Mouse (Mus musculus): ENCODE data around the gene Slc1a1.

Gene Slc1a1

DNA sequence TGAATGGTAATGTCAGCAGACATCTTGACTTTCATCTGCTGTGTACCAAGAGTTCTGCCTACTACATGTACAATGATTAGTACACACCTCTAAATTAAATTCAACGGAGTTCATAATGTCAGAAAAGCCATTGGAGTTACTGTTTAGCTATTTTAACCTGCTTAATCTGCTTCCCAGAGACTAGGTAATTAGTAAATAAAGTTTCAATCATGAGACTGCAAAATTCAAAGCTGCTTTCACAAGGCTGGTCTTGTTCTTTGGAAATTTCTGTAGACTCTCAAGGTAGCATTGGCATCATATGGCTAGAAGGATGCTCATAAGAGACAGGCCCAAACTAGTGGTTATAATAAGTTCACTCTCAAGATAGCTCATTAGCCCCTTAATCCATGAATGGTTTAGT lies 20.0 kb downstream of the Slc1a1 start:
- DNase-seq (ENCODE audit: low spot score): no peak

- no peak for DNase-seq (ENCODE audit: low spot score)
Measured at GRCm38 (mm10) chr19:28860246-28860645, 25.4 kb downstream of the Slc1a1 start.

DNA sequence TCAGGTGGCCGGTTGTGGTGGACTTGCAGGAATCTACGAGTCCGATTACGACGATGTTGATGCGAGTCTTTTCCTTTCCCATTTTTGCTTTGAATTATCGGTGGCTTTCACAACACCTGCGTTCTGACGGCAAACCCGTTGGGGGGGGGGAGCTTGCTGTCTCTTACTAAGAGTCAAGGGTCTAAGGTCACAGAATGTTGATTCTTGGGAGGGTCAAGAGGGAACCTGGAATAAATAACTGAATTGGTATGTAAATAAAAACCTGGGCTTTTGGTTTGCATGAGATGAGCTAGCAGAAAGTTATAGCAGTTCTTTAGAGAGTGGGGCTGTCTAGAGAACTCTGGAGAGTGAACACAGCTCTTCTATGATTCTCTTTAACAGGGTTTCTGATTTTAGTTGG lies 28.8 kb downstream of the Slc1a1 start:
- no peak for DNase-seq (ENCODE audit: low spot score)

DNA sequence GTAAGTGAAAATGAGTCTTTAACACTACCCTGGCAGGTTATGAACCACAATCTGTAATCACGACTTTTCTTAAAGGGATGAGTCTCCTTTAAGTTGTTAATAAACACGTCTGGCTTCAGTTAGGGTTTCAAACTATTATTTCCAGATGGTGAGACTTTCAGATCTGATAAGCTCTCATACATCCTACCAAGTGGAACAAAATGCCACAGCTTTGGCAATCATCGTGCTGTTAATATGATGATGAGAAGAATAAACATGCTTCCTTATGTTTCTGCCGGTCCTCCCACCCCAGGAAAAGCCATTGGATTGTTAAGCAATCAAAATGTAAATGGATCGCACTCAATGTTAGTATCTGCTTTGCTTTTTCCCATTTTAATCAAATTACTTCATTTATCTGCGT lies 30.1 kb downstream of the Slc1a1 start:
- DNase-seq (ENCODE audit: low spot score): no peak

GRCm38 (mm10) chr19:28865501-28865900 lies 30.7 kb downstream of the Slc1a1 start:
- no peak for DNase-seq (ENCODE audit: low spot score)

GRCm38 (mm10) chr19:28869251-28869855 lies 34.5 kb downstream of the Slc1a1 start:
- DNase-seq (ENCODE audit: low spot score): no peak

DNA sequence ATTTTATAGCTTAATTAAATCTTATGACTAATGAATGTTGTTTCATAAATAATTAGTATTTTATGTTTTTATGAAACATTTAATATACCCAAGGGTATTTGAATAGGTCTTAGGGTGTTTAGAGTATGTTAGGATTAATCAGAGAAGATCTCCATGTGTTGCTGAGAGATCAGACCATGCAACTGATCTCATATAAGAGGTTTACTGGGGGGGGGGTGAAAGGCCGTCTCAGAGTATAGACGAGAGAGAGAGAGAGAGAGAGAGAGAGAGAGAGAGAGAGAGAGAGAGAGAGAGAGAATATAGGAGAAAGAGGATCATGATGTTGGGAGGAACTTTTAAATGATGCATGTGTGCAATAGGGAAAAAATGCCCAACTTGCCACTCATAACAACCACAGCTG lies 35.5 kb downstream of the Slc1a1 start:
- DNase-seq (ENCODE audit: low spot score): no peak

DNA sequence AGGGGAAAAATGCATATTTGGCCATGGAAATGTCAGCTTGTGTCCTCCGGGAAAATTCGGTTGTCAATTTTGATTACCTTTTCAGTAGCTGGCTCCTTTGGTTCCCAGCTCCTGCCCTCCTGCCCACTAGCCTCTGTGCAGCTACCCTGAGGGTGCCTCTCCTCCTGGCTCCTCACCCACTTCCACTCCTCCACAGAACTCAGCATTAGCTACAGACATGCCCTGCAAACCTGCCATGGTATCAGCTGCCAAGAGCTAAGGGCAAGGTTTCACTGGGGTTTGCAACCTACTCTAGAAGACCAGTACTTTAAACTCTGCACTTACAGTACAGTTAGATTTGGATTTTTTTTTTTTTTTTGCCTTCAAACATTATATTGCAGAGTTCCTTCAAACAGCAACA lies 44.6 kb downstream of the Slc1a1 start:
- no peak for DNase-seq (ENCODE audit: low spot score)

DNA sequence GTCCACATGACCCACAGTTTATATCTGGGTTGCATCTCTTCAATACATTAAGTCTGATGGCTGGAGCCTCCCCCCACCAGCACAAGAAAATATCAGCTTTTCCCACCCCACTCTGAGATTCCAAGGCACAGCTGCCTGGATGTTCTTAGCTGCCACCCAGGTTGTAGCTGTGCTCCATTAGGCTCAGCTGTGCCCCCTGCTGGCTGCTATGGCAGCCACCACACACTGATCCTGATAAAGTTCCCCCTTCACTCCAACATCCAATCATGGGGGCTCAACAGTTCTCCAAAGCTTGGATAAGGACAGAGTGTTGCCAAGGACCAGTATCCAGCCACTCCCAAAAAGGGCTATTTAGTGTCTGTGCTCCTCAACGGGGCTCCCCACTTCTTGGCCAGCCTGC lies 48.3 kb downstream of the Slc1a1 start:
- no peak for DNase-seq (ENCODE audit: low spot score)

GRCm38 (mm10) chr19:28888496-28888895 lies 53.6 kb downstream of the Slc1a1 start:
- no peak for DNase-seq (ENCODE audit: low spot score)

DNA sequence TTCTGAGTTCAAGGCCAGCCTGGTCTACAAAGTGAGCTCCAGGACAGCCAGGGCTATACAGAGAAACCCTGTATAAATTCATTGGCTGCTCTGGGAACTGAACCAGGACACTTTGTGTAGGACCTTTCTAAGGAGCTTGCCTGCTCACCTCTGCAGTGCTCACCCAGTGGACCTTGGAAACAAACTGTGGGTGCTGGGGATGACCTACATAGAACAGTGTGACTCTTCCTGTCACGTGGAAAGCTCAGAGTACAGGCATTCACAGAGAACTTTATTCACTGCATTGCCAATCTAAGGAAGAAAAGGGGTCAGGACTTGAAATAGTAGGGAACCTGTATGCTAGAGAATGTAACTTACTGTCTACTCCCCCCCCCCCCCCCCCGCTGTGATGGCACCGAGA lies 54.4 kb downstream of the Slc1a1 start:
- DNase-seq (ENCODE audit: low spot score): no peak

DNA sequence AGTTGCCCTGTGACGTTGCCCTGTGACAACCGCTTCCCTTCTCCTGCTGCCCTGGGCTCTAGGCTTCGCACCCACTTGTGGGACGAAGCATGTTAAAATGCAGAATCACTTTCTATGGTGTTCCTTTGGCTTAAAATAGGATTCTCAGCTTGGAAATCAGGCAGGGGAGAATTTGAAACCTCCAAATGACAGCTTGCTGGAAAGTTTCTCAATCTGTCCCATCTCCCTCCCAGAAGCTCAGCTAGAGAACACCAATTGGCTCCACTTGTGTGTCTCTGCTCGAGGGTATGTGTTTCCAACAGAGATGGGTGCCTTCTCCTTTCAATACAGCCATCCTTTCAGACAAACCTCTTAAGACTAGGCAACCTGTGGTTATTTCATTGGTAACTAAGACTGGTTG lies 56.4 kb downstream of the Slc1a1 start:
- DNase-seq (ENCODE audit: low spot score): no peak

- DNase-seq (ENCODE audit: low spot score): no peak
Measured at GRCm38 (mm10) chr19:28891864-28892263, 57.0 kb downstream of the Slc1a1 start.

- no peak for DNase-seq (ENCODE audit: low spot score)
Measured at GRCm38 (mm10) chr19:28896639-28897038, 61.8 kb downstream of the Slc1a1 start.

DNA sequence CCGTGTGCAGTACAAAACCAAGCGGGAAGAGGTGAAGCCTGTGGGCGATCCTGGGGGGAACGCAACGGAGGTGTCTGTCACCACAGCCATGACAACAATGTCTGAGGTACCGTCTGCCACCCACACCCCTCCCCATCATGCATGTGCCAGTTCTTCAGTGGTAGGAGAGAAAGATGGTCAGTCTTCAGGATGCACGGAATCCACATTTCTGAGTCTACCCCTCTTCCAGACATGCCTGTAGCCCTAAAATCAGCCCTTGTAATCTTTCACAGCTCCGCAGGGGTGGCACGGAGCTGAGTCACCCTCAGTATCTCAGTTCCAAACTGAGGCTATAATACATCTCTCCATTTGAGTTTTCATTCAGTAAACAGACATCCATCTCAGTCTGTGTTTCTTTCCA lies 62.6 kb downstream of the Slc1a1 start:
- no peak for DNase-seq (ENCODE audit: low spot score)

GRCm38 (mm10) chr19:28900771-28901170 lies 65.9 kb downstream of the Slc1a1 start:
- no peak for DNase-seq (ENCODE audit: low spot score)

- no peak for DNase-seq (ENCODE audit: low spot score)
Measured at GRCm38 (mm10) chr19:28902111-28902510, 67.3 kb downstream of the Slc1a1 start.

- DNase-seq (ENCODE audit: low spot score): no peak
Measured at GRCm38 (mm10) chr19:28902806-28903205, 68.0 kb downstream of the Slc1a1 start.

GRCm38 (mm10) chr19:28903536-28904119 lies 68.8 kb downstream of the Slc1a1 start:
- no peak for DNase-seq (ENCODE audit: low spot score)

- no peak for DNase-seq (ENCODE audit: low spot score)
Measured at GRCm38 (mm10) chr19:28908186-28908585, 73.3 kb downstream of the Slc1a1 start.

DNA sequence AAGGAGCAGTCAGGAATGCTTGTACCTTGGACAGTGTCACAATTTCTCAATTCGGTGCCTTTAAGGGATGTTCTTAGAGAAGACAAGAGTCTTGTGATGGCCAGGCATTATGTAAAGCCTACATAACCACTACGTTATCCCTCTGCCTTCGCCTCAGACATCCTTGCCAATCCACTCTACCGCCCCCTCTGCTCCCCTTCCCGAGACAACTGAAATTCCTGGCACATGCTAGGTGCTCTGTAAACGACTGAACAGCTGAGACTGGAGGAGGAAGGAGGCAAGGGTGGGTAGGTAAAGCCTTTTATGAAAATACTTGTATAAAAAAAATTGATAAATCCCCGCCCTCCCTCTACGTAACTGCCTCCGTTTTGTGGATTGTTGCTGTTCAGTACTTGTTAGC lies 73.8 kb downstream of the Slc1a1 start:
- no peak for DNase-seq (ENCODE audit: low spot score)

DNA sequence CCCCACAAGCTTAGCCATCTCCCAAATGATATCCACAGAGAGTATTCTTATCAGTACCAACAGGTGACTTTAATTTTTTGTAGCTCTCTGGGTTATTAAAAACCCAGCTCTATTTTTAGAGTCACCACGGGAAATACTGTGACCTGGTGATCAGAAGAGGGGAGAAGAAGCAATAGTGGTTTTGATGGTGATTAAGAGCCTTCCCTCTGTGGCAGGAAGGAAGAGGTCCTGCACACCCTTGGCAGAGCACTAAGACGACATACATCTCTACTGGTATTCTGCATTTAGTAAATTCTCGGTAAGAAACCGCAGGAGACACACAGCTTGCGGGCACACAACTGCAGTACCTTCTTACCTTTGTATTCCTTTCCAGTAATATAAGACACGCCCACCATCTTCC lies 79.7 kb downstream of the Slc1a1 start:
- DNase-seq (ENCODE audit: low spot score): no peak

GRCm38 (mm10) chr19:28915602-28916250 lies 80.9 kb downstream of the Slc1a1 start:
- no peak for DNase-seq (ENCODE audit: low spot score)

GRCm38 (mm10) chr19:28916492-28916891 lies 81.6 kb downstream of the Slc1a1 start:
- no peak for DNase-seq (ENCODE audit: low spot score)

Data from ovary, adult 18-20 months (tissue).